Mouse (Mus musculus): ENCODE measurements around the gene Os9.

DNA sequence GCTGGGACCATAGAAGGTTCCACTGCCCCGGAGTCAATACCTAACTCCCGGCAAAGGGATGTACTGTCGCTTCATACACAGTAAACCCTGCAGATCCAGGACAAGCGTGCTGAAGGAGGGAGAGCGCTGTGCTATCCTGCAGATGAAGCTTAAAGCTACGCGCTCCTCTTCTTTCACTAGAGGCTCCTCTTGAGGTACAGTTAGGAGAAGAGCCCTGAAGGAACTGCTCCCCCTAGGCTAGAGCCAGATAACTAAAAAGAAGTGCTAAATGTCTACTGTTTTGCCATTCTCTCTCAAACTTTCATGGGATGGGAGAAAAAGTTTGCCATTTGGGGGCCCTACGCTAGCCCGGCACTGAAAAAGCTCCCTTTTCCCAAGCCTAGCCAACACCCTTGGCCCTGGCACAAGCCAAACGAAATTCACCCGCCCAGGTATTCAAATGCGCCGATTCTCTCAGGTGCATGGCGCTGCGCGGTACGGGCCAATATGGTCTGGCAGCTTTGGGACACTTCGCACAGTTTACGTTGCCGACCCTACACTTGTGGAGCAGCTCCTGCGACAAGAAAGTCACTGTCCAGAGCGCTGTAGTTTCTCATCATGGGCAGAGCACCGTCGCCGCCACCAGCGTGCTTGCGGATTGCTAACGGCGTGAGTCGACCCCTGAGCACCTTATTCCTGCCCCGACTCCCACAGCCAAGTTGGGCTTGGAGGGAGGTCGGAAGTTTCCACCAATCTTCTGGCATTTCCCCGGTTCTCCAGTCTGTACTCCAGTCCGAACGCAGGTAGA, 72.1 kb downstream of the Os9 start:
- TF ChIP-seq CTCF (IDR thresholded peaks at IDR 0.05; ENCODE audit: extremely low read depth, insufficient read depth, low read length) (no peak), POLR2A (IDR thresholded peaks at IDR 0.05; ENCODE audit: extremely low read depth, insufficient read depth, low read length) (no peak)

All from cortical plate, adult 2 months (tissue).